Mouse (Mus musculus) layer of hippocampus, postnatal 10 days (tissue): ENCODE data around the gene Mef2b. TPM values are rescaled to one million over a fixed set of nuclear protein-coding genes. Genes with fewer than 3 reads are reported as not detected.
A peak's percentile ranks its signal among the peaks of the same experiment; 100 is the strongest.

Experiments used
- DNase-seq, 2 experiments: peaks; one replicate each; pipeline ENCODE4 v3.0.0; 2021; ENCODE audit warnings: low spot score in 2 of 2
- long read RNA-seq: library from polyadenylated mRNA; stranded (forward); transcript quantifications from one replicate; pipeline ENCODE4 v2.0.0, GENCODE M21; 2023
- total RNA-seq, 2 experiments: library from RNA; stranded (reverse); gene quantifications; 2 replicates each; pipeline ENCODE4 v1.2.3; 2021

The Mef2b gene
- total RNA-seq: under 1 TPM; 0.57 to 0.67 TPM
- long read RNA-seq, partial matches to known transcripts: 0 of 3 reads
- long read RNA-seq, other reads (novel, unspliced or antisense): 3 of 3 reads

- peak; percentile 97 to 98 for DNase-seq
Measured at GRCm38 (mm10) chr8:70139026-70139857, at the start of gene Mef2b, which contains the start of the genes Rfxank and Borcs8. Gene Mef2b (plus strand): TSS chr8:70139711. Gene Rfxank (minus strand): TSS chr8:70139154. Gene Borcs8 (plus strand): TSS chr8:70139499.

- no peak for DNase-seq
Measured at GRCm38 (mm10) chr8:70092786-70093185, 46.7 kb upstream of the Mef2b start.

- DNase-seq: no peak
Measured at GRCm38 (mm10) chr8:70099276-70099675, 40.2 kb upstream of the Mef2b start.

GRCm38 (mm10) chr8:70100241-70100640 is 39.3 kb upstream of the Mef2b start:
- DNase-seq: no peak

GRCm38 (mm10) chr8:70104506-70104905 is 35.0 kb upstream of the Mef2b start:
- DNase-seq: peak in 1 of 2 experiments; percentile 45

GRCm38 (mm10) chr8:70104922-70105321 is 34.6 kb upstream of the Mef2b start:
- DNase-seq: no peak

- no peak for DNase-seq
Measured at GRCm38 (mm10) chr8:70110451-70110850, 29.1 kb upstream of the Mef2b start.

- DNase-seq: no peak
Measured at GRCm38 (mm10) chr8:70111192-70111795, 28.2 kb upstream of the Mef2b start.

- DNase-seq: no peak
Measured at GRCm38 (mm10) chr8:70112401-70113016, 27.0 kb upstream of the Mef2b start.

GRCm38 (mm10) chr8:70114488-70114887 is 25.0 kb upstream of the Mef2b start:
- no peak for DNase-seq

- no peak for DNase-seq
Measured at GRCm38 (mm10) chr8:70114892-70115291, 24.6 kb upstream of the Mef2b start.

- no peak for DNase-seq
Measured at GRCm38 (mm10) chr8:70117611-70118010, 21.9 kb upstream of the Mef2b start.

GRCm38 (mm10) chr8:70118726-70119700 is 20.5 kb upstream of the Mef2b start:
- peak; percentile 54 to 67 for DNase-seq

- peak; percentile 95 to 97 for DNase-seq
Measured at GRCm38 (mm10) chr8:70120667-70121066, 18.8 kb upstream of the Mef2b start, which contains the start of gene Ncan. Gene Ncan (minus strand): TSS chr8:70120873.

- no peak for DNase-seq
Measured at GRCm38 (mm10) chr8:70122863-70123262, 16.6 kb upstream of the Mef2b start.

- no peak for DNase-seq
Measured at GRCm38 (mm10) chr8:70124992-70125391, 14.5 kb upstream of the Mef2b start.

- DNase-seq: peak; percentile 77 to 86
Measured at GRCm38 (mm10) chr8:70128435-70128834, 11.1 kb upstream of the Mef2b start.

GRCm38 (mm10) chr8:70129309-70129952 is 10.1 kb upstream of the Mef2b start:
- peak; percentile 79 to 85 for DNase-seq

- no peak for DNase-seq
Measured at GRCm38 (mm10) chr8:70130066-70130465, 9.4 kb upstream of the Mef2b start.
